Mouse (Mus musculus): ENCODE results near the gene Il6st. TPM values are rescaled to one million over a fixed set of nuclear protein-coding genes. Genes with fewer than 3 reads are reported as not detected.

The Il6st gene
- polyA plus RNA-seq, 2 experiments: 34.3 to 40.3 TPM

DNA sequence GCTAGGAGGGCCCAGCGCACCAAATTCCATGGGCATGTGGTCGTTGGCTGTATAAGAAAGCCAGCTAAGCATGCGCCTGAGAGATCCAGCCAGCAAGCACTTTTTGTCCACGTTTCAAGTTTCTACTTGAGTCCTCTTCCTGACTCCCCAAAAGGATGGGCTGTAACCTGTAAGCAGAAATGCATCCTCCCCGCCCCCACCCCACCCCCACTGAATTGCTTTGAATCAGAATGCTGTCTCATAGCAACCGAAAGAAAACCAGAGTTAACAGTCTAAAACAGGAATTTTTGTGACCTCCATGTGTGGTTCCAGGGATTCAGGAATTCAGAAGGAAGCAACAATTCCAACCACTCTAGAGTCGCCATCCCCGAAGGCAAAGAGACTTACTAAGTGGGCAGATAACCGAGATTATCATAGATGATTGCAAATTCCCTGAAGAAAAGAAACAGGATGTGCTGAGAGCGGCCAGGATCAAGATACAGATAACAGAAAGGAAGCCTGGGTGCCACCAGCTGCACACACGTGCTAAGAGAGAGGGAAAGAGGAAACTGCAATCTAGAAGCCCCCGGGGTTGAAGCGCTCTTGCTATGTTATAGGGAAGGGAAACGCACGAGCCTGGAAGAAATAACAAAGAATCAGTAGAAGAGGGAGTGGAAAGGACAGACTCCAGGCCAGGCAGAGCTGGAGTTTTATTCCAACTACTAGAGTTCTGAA, 24.6 kb upstream of the Il6st start:
- 0 out of 2 replicates have a peak, but pooled peaks have one; percentile 8 for ATAC-seq (ENCODE audit: low FRiP score, low read depth)
- Histone ChIP-seq H3K4me1 (ENCODE audit: control insufficient read depth, insufficient read depth, low read length) (peaks cover 20% of the 10 kb centered on the region; the same call in 1 of the 2 replicates), H3K9ac (ENCODE audit: low read depth, low read length, severe bottlenecking) (no peak overlapping the region), H3K4me3 (replicated peaks; ENCODE audit: low read length) (no peak overlapping the region), H3K27ac (replicated peaks; ENCODE audit: low read depth, low read length) (peak overlapping the region; percentile 34), H3K36me3 (ENCODE audit: control insufficient read depth, insufficient read depth, low read length) (no peaks in the 10 kb centered on the region), H3K4me2 (replicated peaks; ENCODE audit: low read depth, low read length, severe bottlenecking) (peak overlapping the region; percentile 4; the same call in 1 of the 2 replicates), H3K27me3 (ENCODE audit: control insufficient read depth, insufficient read depth, low read length) (no peaks in the 10 kb centered on the region), H3K9me3 (ENCODE audit: control insufficient read depth, low read length) (no peaks in the 10 kb centered on the region)
- WGBS: 39% methylated on average over 15 of the region's 15 CpGs
- DNase-seq (ENCODE audit: low spot score): peak; percentile 36
- no peak for TF ChIP-seq POLR2A (IDR thresholded peaks at IDR 0.05; ENCODE audit: borderline replicate concordance, extremely low read depth, insufficient read depth, insufficient read length)

DNA sequence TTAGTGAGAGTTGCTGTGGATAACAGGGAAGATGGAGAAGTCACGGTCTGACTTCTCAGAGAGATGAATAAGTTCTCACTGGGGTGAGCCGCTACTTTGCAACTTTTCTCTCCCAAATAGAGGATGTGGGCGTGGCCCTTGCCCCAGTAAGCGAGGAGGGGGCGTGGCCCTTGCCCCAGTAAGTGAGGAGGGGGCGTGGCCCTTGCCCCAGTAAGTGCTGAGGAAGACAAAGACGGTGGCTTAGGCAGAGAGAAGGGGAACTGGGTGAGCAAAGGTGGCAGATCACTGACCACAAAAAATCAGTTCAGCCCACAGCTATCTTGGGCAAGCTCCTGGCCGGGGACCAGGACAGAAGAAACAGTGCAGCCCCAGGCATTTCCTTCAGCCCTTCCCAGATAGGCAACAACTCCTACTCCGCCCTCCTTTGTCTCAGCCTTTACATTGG, 23.9 kb upstream of the Il6st start:
- peak; percentile 62 for DNase-seq (ENCODE audit: low spot score)
- Histone ChIP-seq H3K9me3 (ENCODE audit: control insufficient read depth, low read length) (no peaks in the 10 kb centered on the region), H3K4me1 (ENCODE audit: control insufficient read depth, insufficient read depth, low read length) (peaks cover 20% of the 10 kb centered on the region; the same call in 1 of the 2 replicates), H3K9ac (ENCODE audit: low read depth, low read length, severe bottlenecking) (no peak overlapping the region), H3K27ac (replicated peaks; ENCODE audit: low read depth, low read length) (no peak overlapping the region), H3K4me2 (replicated peaks; ENCODE audit: low read depth, low read length, severe bottlenecking) (peak overlapping the region; percentile 4), H3K27me3 (ENCODE audit: control insufficient read depth, insufficient read depth, low read length) (no peaks in the 10 kb centered on the region), H3K36me3 (ENCODE audit: control insufficient read depth, insufficient read depth, low read length) (no peaks in the 10 kb centered on the region), H3K4me3 (replicated peaks; ENCODE audit: low read length) (no peak overlapping the region)
- TF ChIP-seq POLR2A (IDR thresholded peaks at IDR 0.05; ENCODE audit: borderline replicate concordance, extremely low read depth, insufficient read depth, insufficient read length): no peak
- peak; percentile 41; the same call in 1 of the 2 replicates for ATAC-seq (ENCODE audit: low FRiP score, low read depth)
- 28% methylated on average over 9 of the region's 9 CpGs for WGBS

DNA sequence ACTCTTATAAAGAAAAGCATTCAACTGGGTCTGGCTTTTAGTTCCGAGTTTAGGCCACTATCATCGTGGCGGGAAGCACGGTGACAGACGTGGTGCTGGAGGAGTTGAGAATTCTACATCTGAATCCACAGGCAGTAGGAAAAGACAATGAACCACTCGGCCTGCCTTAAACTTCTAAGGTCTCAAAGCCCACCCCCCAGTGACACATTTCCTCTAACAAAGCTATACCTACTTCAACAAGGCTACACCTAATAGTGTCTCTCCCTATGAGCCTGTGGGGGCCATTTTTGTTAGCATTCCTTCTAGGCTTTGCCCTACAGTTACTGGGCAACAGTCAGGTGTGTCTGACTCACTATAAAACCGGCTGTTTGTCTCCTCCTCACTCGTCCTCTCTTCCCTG, 23.2 kb upstream of the Il6st start:
- 76% methylated on average over 8 of the region's 8 CpGs for whole genome bisulfite sequencing

DNA sequence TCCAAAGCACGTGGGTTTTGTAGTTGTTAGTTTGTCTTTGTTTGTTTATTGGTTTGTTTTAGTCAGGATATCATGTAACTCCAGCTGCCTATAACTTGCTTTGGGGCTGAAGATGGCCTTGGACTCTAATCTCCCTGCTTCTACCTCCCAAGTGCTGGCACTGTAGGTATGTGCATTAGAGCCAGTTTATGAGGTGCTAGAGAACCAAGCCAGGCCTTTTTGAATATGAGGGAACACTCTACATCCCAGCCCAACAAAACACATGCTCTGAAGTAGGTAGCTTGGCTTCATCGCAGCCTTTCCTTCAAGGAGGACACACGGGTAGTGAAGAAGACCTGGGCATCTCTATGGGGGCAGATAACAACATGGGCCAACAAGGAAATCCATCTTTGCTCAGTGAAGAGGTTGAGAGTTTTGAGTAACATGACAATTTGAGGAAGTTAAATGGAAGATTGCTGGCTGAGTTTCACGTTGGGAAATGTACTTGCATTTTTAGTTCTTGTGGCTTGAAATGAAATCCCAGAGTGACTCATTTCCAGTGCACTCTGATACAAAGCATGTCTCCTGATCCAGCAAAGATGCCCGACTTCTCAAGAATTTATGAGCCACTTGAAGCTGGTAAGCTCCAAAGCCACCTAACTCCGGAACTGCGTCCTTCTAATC, 20.9 kb upstream of the Il6st start:
- DNase-seq (ENCODE audit: low spot score) (peak; percentile 33), ATAC-seq (ENCODE audit: low FRiP score, low read depth) (0 out of 2 replicates have a peak, but pooled peaks have one; percentile 57)
- H3K4me2 ChIP-seq (replicated peaks; ENCODE audit: low read depth, low read length, severe bottlenecking): no peak overlapping the region
- H3K27ac ChIP-seq (replicated peaks; ENCODE audit: low read depth, low read length): no peak overlapping the region
- no peak for TF ChIP-seq POLR2A (IDR thresholded peaks at IDR 0.05; ENCODE audit: borderline replicate concordance, extremely low read depth, insufficient read depth, insufficient read length)
- no peaks in the 10 kb centered on the region for H3K36me3 ChIP-seq (ENCODE audit: control insufficient read depth, insufficient read depth, low read length)
- WGBS: 50% methylated on average over 7 of the region's 7 CpGs
- H3K9ac ChIP-seq (ENCODE audit: low read depth, low read length, severe bottlenecking): no peak overlapping the region
- H3K27me3 ChIP-seq (ENCODE audit: control insufficient read depth, insufficient read depth, low read length): no peaks in the 10 kb centered on the region
- H3K4me1 ChIP-seq (ENCODE audit: control insufficient read depth, insufficient read depth, low read length): peaks cover 20% of the 10 kb centered on the region; the same call in 1 of the 2 replicates
- H3K4me3 ChIP-seq (replicated peaks; ENCODE audit: low read length): no peak overlapping the region
- H3K9me3 ChIP-seq (ENCODE audit: control insufficient read depth, low read length): no peaks in the 10 kb centered on the region

More for the DNA sequence above, 23.2 kb upstream of the Il6st start:
- TF ChIP-seq POLR2A (IDR thresholded peaks at IDR 0.05; ENCODE audit: borderline replicate concordance, extremely low read depth, insufficient read depth, insufficient read length): no peak
- Histone ChIP-seq H3K4me3 (replicated peaks; ENCODE audit: low read length) (no peak overlapping the region), H3K4me1 (ENCODE audit: control insufficient read depth, insufficient read depth, low read length) (peaks cover 20% of the 10 kb centered on the region; the same call in 1 of the 2 replicates), H3K9ac (ENCODE audit: low read depth, low read length, severe bottlenecking) (no peak overlapping the region), H3K27me3 (ENCODE audit: control insufficient read depth, insufficient read depth, low read length) (no peaks in the 10 kb centered on the region), H3K4me2 (replicated peaks; ENCODE audit: low read depth, low read length, severe bottlenecking) (no peak overlapping the region), H3K27ac (replicated peaks; ENCODE audit: low read depth, low read length) (no peak overlapping the region), H3K9me3 (ENCODE audit: control insufficient read depth, low read length) (no peaks in the 10 kb centered on the region), H3K36me3 (ENCODE audit: control insufficient read depth, insufficient read depth, low read length) (no peaks in the 10 kb centered on the region)
- no peak for DNase-seq (ENCODE audit: low spot score)
- no peak for ATAC-seq (ENCODE audit: low FRiP score, low read depth)

DNA sequence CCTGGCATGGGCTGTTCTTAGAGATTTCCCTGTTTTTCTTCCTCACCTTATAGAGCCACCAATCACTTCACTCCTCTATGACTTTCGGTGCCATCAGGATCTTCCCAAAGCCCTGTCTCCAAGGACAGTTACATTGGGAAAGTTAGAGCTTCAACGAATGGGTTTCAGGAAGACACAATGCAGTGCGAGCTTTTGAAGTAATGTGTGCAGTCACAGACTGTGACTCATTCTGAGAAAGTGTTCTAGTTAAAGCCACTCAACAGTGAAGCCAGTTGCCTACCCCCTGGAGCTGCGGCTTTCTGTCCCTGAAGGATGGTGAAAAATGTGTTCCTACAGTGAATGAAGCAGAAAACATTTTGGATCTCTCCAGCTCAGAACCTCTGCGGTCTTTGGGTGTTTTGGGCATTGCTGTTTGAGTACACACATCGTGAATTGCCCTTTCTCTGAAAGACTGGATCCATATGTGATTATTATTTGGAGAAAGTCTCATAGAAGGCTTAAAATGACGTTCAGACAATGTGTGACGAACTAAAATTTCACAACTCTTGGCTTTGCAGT, 16.7 kb upstream of the Il6st start:
- Histone ChIP-seq H3K9ac (ENCODE audit: low read depth, low read length, severe bottlenecking) (no peak overlapping the region), H3K4me2 (replicated peaks; ENCODE audit: low read depth, low read length, severe bottlenecking) (no peak overlapping the region), H3K4me1 (ENCODE audit: control insufficient read depth, insufficient read depth, low read length) (peaks cover 4% of the 10 kb centered on the region; the same call in 1 of the 2 replicates), H3K9me3 (ENCODE audit: control insufficient read depth, low read length) (no peaks in the 10 kb centered on the region), H3K27me3 (ENCODE audit: control insufficient read depth, insufficient read depth, low read length) (no peaks in the 10 kb centered on the region), H3K36me3 (ENCODE audit: control insufficient read depth, insufficient read depth, low read length) (no peaks in the 10 kb centered on the region), H3K27ac (replicated peaks; ENCODE audit: low read depth, low read length) (no peak overlapping the region), H3K4me3 (replicated peaks; ENCODE audit: low read length) (no peak overlapping the region)
- 84% methylated on average over 8 of the region's 8 CpGs for WGBS
- no peak for DNase-seq (ENCODE audit: low spot score)
- TF ChIP-seq POLR2A (IDR thresholded peaks at IDR 0.05; ENCODE audit: borderline replicate concordance, extremely low read depth, insufficient read depth, insufficient read length): no peak
- no peak for ATAC-seq (ENCODE audit: low FRiP score, low read depth)

All from limb, embryonic 14.5 days (tissue).